Mouse (Mus musculus) testis, adult 2 months (tissue): ENCODE data around the gene P2ry4. TPM values are rescaled to one million over a fixed set of nuclear protein-coding genes. Genes with fewer than 3 reads are reported as not detected.

Experiments
- H3K27ac ChIP-seq: fragments of 200-500 bp; 2 replicates; pipeline ENCODE4 v1.5.1; 2012; ENCODE audit warnings: low read depth, low read length; ENCODE audit not compliant: control insufficient read depth, insufficient read depth
- H3K27me3 ChIP-seq: fragments of 200-500 bp; 2 replicates; pipeline ENCODE4 v1.6.1; 2012; ENCODE audit warnings: mild to moderate bottlenecking, low read length, moderate library complexity; ENCODE audit not compliant: control insufficient read depth, insufficient read depth
- H3K36me3 ChIP-seq: fragments of 200-500 bp; 2 replicates; pipeline ENCODE4 v1.6.1; 2012; ENCODE audit warnings: mild to moderate bottlenecking, low read length; ENCODE audit not compliant: control insufficient read depth, insufficient read depth
- H3K4me1 ChIP-seq: fragments of 200-500 bp; 2 replicates; pipeline ENCODE4 v1.6.1; 2012; ENCODE audit warnings: low read length; ENCODE audit not compliant: control insufficient read depth, insufficient read depth
- H3K4me3 ChIP-seq: fragments of 200-500 bp; 2 replicates; pipeline ENCODE4 v1.5.1; 2012; ENCODE audit warnings: low read depth, mild to moderate bottlenecking, low read length, moderate library complexity, mixed read lengths; ENCODE audit not compliant: control insufficient read depth
- CTCF ChIP-seq: fragments of 200-500 bp; IDR thresholded peaks from 2 replicates; pipeline ENCODE4 v1.5.1; 2012; ENCODE audit warnings: low read depth, mild to moderate bottlenecking, inconsistent platforms, low read length, moderate library complexity; ENCODE audit not compliant: control insufficient read depth, insufficient read depth, insufficient replicate concordance
- POLR2A ChIP-seq: fragments of 200-500 bp; IDR thresholded peaks from 2 replicates; pipeline ENCODE4 v1.6.1; 2012; ENCODE audit warnings: low read depth, mild to moderate bottlenecking, inconsistent platforms, low read length, moderate library complexity; ENCODE audit not compliant: control insufficient read depth
- polyA plus RNA-seq: library from polyadenylated mRNA; depleted of rRNA; stranded (reverse); fragments of >200 nt; gene quantifications from 2 replicates; pipeline ENCODE4 v1.2.3, GENCODE M21; 2012; rRNA removed

P2ry4 gene
- polyA plus RNA-seq, 1 experiment = not detected

DNA sequence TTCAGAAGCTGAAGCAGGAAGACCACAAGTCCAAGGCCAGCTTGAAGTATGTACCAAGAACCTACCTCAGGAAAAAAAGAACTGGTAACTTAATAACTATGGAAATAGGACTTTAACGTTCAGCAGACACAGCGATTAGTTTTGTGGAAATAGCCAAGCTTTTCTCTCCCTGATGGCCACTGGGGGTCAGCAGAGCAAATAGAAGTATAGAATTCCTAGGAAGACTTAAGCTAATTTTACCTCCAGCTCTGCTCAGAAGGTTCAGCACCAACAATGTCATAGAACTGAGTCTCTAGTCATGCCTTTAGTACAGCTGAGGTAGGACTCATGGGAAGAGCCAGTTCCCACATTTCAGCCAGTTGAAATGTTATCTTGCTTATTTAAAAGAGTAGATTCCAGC, 26.7 kb upstream of the P2ry4 start:
- no peaks in the 10 kb centered on the region; the same call in none of the 2 replicates for H3K4me1 ChIP-seq
- H3K27ac ChIP-seq = no peak overlapping the region
- H3K4me3 ChIP-seq = no peak overlapping the region
- no peak for TF ChIP-seq POLR2A
- TF ChIP-seq CTCF = no peak
- no peaks in the 10 kb centered on the region for H3K27me3 ChIP-seq
- no peaks in the 10 kb centered on the region for H3K36me3 ChIP-seq

DNA sequence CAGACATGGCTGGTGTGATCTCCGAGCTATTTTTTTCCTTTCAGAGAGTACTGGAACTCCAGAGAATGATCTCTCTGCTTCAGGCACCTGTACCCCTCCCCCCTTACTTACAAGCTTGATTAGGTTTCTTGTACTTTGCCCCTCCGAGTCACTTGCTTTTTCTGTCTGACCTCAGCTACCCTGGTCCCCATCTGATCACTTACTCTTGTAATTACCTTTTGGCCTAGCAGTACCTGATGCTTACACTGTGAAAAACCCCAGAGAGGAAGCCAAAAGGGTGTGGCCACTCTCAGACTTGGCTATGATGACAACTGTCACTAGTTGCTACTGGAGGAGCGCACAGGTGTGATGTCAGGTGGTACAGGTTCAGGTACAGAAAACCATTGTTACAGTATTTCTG, 23.8 kb upstream of the P2ry4 start:
- TF ChIP-seq CTCF = no peak
- TF ChIP-seq POLR2A = no peak
- Histone ChIP-seq H3K4me3 (no peak overlapping the region), H3K36me3 (no peaks in the 10 kb centered on the region), H3K27ac (no peak overlapping the region), H3K27me3 (no peaks in the 10 kb centered on the region), H3K4me1 (no peaks in the 10 kb centered on the region)

DNA sequence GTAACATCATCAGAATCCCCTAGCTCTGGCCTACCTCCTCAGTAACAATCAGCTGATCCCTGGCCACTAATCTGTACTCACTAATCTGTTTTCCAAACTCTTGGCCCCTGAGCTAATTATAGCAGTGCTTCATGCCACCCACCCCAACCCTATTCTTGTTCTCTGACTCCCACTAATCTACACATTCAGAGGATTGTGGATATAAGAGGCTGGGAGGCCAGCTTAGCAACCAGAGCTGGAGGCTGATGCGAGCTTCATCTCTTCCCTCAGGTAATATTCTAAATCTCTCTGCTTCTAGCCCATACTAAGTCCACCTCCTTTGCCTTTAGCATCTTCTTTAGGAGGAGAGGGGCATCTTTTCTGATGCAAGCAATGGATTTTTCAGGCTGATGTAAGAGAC, 10.6 kb upstream of the P2ry4 start, which contains the start of gene Arr3:
Gene Arr3, plus strand, starts transcription at position 184 of the 400 bp plus-strand sequence.
- TF ChIP-seq POLR2A (no peak), CTCF (no peak)
- Histone ChIP-seq H3K36me3 (no peaks in the 10 kb centered on the region), H3K4me1 (no peaks in the 10 kb centered on the region), H3K27me3 (no peaks in the 10 kb centered on the region), H3K27ac (no peak within 1 kb of the TSS), H3K4me3 (no peak within 1 kb of the TSS)

DNA sequence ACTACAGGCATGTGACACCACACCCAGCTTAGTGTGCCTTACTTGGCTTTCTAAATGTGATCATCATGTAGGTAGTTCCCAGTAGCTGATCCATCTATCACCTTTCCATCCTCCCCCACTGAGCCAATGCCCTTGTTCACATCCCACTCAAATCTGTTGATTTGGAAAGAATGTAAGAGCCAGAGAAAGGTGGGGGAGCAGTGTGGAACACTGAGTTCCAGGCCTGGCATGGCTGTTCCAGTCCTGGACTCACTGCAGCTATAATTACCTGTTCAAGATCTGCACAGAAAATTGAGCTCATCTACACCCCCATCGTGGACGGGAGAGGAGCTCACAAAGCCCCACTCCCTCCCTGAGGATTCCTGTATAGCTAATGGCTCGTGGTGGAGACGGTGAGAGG, 5.1 kb upstream of the P2ry4 start:
- no peaks in the 10 kb centered on the region for H3K27me3 ChIP-seq
- H3K4me1 ChIP-seq = no peaks in the 10 kb centered on the region
- no peaks in the 10 kb centered on the region for H3K36me3 ChIP-seq
- TF ChIP-seq POLR2A (no peak), CTCF (no peak)
- H3K4me3 ChIP-seq = no peak overlapping the region
- no peak overlapping the region for H3K27ac ChIP-seq

DNA sequence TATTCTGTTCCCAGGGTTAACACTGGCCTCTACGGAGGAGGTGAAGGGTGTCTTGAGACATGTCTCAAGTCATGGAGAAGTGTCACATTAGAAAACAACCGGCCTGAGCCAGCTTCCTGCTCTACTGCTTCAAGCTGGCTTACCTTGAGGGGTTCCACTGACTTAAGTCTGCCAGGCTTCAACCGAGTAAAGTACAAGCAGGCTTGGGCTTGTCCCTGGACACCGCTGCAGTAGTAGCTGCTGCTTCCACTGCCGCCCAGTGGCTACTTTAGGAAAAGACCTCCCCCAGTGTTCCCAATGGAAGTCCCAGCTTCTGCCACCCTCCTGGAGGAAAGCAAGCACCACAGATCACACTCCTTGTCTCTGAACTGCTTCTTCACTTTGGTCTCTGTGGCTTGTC, 2.8 kb upstream of the P2ry4 start:
- H3K4me3 ChIP-seq = no peak overlapping the region
- H3K4me1 ChIP-seq = no peaks in the 10 kb centered on the region
- H3K27ac ChIP-seq = no peak overlapping the region
- no peaks in the 10 kb centered on the region for H3K27me3 ChIP-seq
- no peaks in the 10 kb centered on the region for H3K36me3 ChIP-seq
- no peak for TF ChIP-seq POLR2A
- TF ChIP-seq CTCF = peak; percentile 27; the same call in 1 of the 2 replicates

DNA sequence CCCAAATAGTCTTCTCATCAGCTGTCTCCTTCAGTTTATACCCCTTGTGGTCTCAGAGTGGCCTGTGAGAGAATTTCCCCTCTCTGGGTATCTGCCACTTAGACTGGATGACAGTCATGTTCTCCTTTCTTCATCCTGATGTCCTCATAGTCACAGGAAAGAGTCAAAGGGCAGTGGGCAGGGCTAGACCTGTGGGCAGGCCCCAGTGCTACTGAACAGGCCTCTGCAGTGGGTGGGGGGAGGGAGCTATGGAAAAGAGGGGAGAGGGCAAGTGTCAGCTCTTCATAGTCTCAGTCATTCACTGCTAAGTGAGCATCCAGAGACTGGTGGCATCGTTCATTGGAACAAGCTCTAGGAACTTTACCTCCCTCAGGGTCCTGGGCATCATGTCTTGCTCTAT, 22.7 kb downstream of the P2ry4 start, which contains the start of gene Awat1:
Gene Awat1, plus strand, starts transcription at position 301 of the 400 bp plus-strand sequence.
- no peak for TF ChIP-seq CTCF
- TF ChIP-seq POLR2A = no peak
- Histone ChIP-seq H3K4me1 (no peaks in the 10 kb centered on the region), H3K4me3 (no peak within 1 kb of the TSS), H3K36me3 (no peaks in the 10 kb centered on the region), H3K27me3 (no peaks in the 10 kb centered on the region), H3K27ac (no peak within 1 kb of the TSS)

DNA sequence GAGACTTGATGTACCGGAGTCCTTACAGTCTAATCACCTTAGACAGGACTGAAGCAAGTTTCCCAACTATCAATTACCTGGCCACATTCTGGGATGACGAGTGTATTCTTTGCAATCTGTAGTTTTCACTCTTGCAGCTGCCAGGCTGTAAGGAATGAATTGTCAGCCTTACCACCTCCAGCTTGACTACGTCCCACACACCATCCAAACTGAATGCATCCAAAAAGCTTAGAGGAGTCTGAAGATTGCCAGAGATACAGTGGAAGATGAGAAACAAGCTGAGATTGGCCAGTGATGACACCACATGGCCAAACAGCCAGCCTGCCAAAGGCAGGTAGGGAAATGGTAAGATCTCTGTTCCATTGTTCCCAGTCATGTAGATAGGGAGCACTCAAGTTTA, 29.0 kb downstream of the P2ry4 start:
- H3K27ac ChIP-seq = no peak overlapping the region
- no peaks in the 10 kb centered on the region for H3K4me1 ChIP-seq
- TF ChIP-seq POLR2A = no peak
- TF ChIP-seq CTCF = no peak
- no peaks in the 10 kb centered on the region for H3K27me3 ChIP-seq
- H3K4me3 ChIP-seq = no peak overlapping the region
- H3K36me3 ChIP-seq = no peaks in the 10 kb centered on the region

DNA sequence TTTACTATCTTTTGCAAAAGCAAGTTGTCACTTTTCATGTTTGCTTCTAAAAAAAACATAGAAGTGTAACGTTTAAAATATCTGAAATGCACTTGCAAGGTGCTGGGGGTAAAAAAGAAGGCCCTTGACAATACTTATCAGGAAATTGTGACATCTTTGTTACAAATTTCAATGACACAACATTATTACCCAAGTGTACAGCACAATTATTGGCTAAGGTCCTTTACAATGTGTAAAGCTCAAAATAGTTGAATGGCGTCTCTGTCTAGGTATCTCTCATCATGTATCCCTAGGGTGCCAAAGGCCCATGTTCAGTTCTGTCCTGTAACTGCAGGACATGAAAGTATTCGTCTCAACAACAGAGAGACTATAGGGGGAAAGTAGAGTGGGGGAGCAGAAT, 38.6 kb downstream of the P2ry4 start:
- H3K4me1 ChIP-seq = no peaks in the 10 kb centered on the region
- no peaks in the 10 kb centered on the region for H3K36me3 ChIP-seq
- no peak overlapping the region for H3K27ac ChIP-seq
- no peaks in the 10 kb centered on the region for H3K27me3 ChIP-seq
- TF ChIP-seq CTCF (no peak), POLR2A (no peak)
- no peak overlapping the region for H3K4me3 ChIP-seq

Other genes starting within 250 kb of the P2ry4 start
- 6.8 and 7.3 TPM in 2 replicates for gene Otud6a, start 165.9 kb downstream of the P2ry4 start, polyA plus RNA-seq
- gene Awat2, start 152.2 kb downstream of the P2ry4 start, polyA plus RNA-seq = 2.1 and 2.4 TPM in 2 replicates
- gene Igbp1, start 100.6 kb downstream of the P2ry4 start, polyA plus RNA-seq = 3.1 and 3.3 TPM in 2 replicates
- not detected in 2 replicates for gene Dgat2l6, start 70.0 kb downstream of the P2ry4 start, polyA plus RNA-seq
- gene Awat1, start 22.6 kb downstream of the P2ry4 start, polyA plus RNA-seq = 0.12 TPM in 1 of 2 replicates, not detected in the other
- gene Arr3, start 10.6 kb upstream of the P2ry4 start, polyA plus RNA-seq = not detected in 2 replicates
- gene Kif4, start 30.9 kb upstream of the P2ry4 start, polyA plus RNA-seq = 1.0 and 1.1 TPM in 2 replicates
- 7.3 and 7.7 TPM in 2 replicates for gene Pdzd11, start 31.7 kb upstream of the P2ry4 start, polyA plus RNA-seq
- 1.6 and 1.8 TPM in 2 replicates for gene Gdpd2, start 135.0 kb upstream of the P2ry4 start, polyA plus RNA-seq
- 8.3 and 11.4 TPM in 2 replicates for gene Dlg3, start 172.9 kb upstream of the P2ry4 start, polyA plus RNA-seq